Mouse (Mus musculus): ENCODE data around the gene Gm10135. TPM values are rescaled to one million over a fixed set of nuclear protein-coding genes. Genes with fewer than 3 reads are reported as not detected.

The Gm10135 gene
- polyA plus RNA-seq, 1 experiment from 2014 or later = not detected

- Histone ChIP-seq H3K4me1 (ENCODE audit: control insufficient read depth, insufficient read depth, low read length) (no peaks in the 10 kb centered on the region), H3K27me3 (replicated peaks; ENCODE audit: control insufficient read depth, insufficient read depth, low read length) (no peaks in the 10 kb centered on the region), H3K9ac (ENCODE audit: low read length) (no peak overlapping the region), H3K36me3 (ENCODE audit: control insufficient read depth, insufficient read depth, low read length) (peaks cover 17% of the 10 kb centered on the region), H3K4me2 (ENCODE audit: low read length) (no peak overlapping the region), H3K27ac (ENCODE audit: low read depth, low read length) (no peak overlapping the region), H3K9me3 (replicated peaks; ENCODE audit: control insufficient read depth, low read length) (no peaks in the 10 kb centered on the region), H3K4me3 (ENCODE audit: low read depth, low read length) (no peak overlapping the region)
- peak; percentile 89 for DNase-seq (ENCODE audit: low spot score)
- WGBS = 8% methylated on average over 2 of the region's 2 CpGs
- no peak for ATAC-seq
Observed at GRCm38 (mm10) chr5:72984091-72984490, 9.6 kb upstream of the Gm10135 start.

DNA sequence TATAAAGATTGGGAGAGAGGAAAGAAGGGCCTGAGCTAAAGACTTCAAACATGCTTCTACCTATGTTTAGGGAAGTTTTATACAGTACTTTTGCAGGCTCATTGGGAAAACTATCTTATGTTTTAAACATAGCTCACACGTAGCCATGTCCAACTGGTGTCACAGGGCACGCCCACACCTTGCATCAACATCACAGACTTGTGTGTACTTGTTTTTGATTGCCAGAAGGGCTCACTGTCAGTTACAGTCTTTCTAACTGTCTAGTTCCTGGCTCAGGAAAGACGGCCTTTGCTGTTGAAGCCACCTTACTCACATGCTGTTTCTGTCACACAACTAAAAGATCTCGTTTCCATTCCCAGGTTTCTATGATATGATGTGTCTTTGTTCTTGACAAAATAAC is 2.0 kb upstream of the Gm10135 start:
- ATAC-seq (no peak), DNase-seq (ENCODE audit: low spot score) (no peak)
- WGBS = 86% methylated on average over 4 of the region's 4 CpGs
- no peak overlapping the region for H3K4me3 ChIP-seq (ENCODE audit: low read depth, low read length)
- no peaks in the 10 kb centered on the region for H3K4me1 ChIP-seq (ENCODE audit: control insufficient read depth, insufficient read depth, low read length)
- H3K27ac ChIP-seq (ENCODE audit: low read depth, low read length) = no peak overlapping the region
- no peaks in the 10 kb centered on the region for H3K9me3 ChIP-seq (replicated peaks; ENCODE audit: control insufficient read depth, low read length)
- no peak overlapping the region for H3K4me2 ChIP-seq (ENCODE audit: low read length)
- no peaks in the 10 kb centered on the region for H3K27me3 ChIP-seq (replicated peaks; ENCODE audit: control insufficient read depth, insufficient read depth, low read length)
- no peak overlapping the region for H3K9ac ChIP-seq (ENCODE audit: low read length)
- H3K36me3 ChIP-seq (ENCODE audit: control insufficient read depth, insufficient read depth, low read length) = peaks cover 53% of the 10 kb centered on the region

DNA sequence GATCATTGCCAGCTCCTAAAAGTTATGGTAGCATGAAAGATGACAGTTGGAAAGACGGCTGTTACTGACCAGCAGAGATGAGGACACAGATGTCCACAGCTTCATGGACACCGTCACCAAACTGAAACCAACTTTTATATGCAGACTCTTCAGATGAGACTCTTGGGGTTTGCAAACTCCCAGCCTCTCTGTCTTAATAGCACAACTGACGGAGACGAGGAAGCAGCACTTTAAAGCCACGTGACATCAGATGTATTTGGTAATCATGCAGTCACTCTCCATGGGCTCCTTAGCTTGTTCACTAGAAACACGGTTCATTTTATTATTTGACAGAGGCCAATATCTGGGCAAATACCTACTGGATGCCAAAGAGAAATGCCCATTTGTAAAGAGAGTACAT is 1.5 kb upstream of the Gm10135 start:
- H3K9me3 ChIP-seq (replicated peaks; ENCODE audit: control insufficient read depth, low read length) = no peaks in the 10 kb centered on the region
- no peaks in the 10 kb centered on the region for H3K4me1 ChIP-seq (ENCODE audit: control insufficient read depth, insufficient read depth, low read length)
- no peak overlapping the region for H3K27ac ChIP-seq (ENCODE audit: low read depth, low read length)
- no peak overlapping the region for H3K4me2 ChIP-seq (ENCODE audit: low read length)
- 92% methylated on average over 6 of the region's 6 CpGs for WGBS
- H3K36me3 ChIP-seq (ENCODE audit: control insufficient read depth, insufficient read depth, low read length) = peaks cover 54% of the 10 kb centered on the region
- H3K27me3 ChIP-seq (replicated peaks; ENCODE audit: control insufficient read depth, insufficient read depth, low read length) = no peaks in the 10 kb centered on the region
- no peak overlapping the region for H3K9ac ChIP-seq (ENCODE audit: low read length)
- H3K4me3 ChIP-seq (ENCODE audit: low read depth, low read length) = no peak overlapping the region
- DNase-seq (ENCODE audit: low spot score) (no peak), ATAC-seq (no peak)

DNA sequence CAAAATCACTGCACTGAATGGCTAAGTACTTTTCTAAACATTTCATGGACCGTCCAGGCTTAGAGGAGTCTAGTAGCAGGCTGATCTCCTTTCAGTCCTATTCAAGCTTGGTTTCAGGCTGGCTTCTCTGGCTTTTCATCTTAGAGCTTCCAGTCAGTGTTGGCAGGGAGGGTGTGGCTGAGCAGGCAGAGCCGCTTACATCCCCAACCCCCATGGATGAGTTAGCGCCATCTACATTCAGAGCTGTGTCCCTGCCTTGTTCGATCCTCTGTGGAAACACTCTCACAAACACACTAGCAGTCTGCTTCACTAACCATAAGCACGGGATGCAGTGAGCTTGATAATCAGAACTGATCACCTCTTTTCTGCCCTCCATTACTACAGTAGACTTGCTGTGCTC is 1.6 kb downstream of the Gm10135 start:
- DNase-seq (ENCODE audit: low spot score) = peak; percentile 25
- WGBS = 43% methylated on average over 5 of the region's 5 CpGs
- H3K36me3 ChIP-seq (ENCODE audit: control insufficient read depth, insufficient read depth, low read length) = peaks cover 54% of the 10 kb centered on the region
- no peaks in the 10 kb centered on the region for H3K27me3 ChIP-seq (replicated peaks; ENCODE audit: control insufficient read depth, insufficient read depth, low read length)
- H3K9ac ChIP-seq (ENCODE audit: low read length) = no peak overlapping the region
- H3K4me2 ChIP-seq (ENCODE audit: low read length) = no peak overlapping the region
- H3K4me3 ChIP-seq (ENCODE audit: low read depth, low read length) = no peak overlapping the region
- H3K9me3 ChIP-seq (replicated peaks; ENCODE audit: control insufficient read depth, low read length) = no peaks in the 10 kb centered on the region
- ATAC-seq = no peak
- H3K4me1 ChIP-seq (ENCODE audit: control insufficient read depth, insufficient read depth, low read length) = no peaks in the 10 kb centered on the region
- no peak overlapping the region for H3K27ac ChIP-seq (ENCODE audit: low read depth, low read length)

DNA sequence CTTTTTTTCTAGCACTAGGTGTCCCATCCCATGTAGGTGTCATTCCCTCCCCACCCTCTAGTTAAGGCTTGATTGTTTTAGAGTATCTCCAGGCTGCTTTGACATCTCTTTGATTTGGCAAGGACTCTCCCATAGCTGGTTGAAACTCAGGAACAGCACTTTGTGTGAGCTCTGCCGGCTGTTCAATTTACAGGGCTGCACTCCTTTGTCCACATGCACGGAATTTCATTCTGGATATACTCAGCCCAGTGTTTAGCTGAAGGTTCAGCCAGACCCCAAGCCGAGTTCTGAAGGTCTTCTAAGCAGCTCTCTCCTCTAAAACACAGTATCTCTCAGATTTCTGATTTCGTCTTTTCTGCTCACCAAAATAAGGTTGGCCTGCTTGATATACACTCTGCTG is 2.1 kb downstream of the Gm10135 start:
- Histone ChIP-seq H3K9ac (ENCODE audit: low read length) (no peak overlapping the region), H3K9me3 (replicated peaks; ENCODE audit: control insufficient read depth, low read length) (no peaks in the 10 kb centered on the region), H3K27me3 (replicated peaks; ENCODE audit: control insufficient read depth, insufficient read depth, low read length) (no peaks in the 10 kb centered on the region), H3K27ac (ENCODE audit: low read depth, low read length) (no peak overlapping the region), H3K4me3 (ENCODE audit: low read depth, low read length) (no peak overlapping the region), H3K36me3 (ENCODE audit: control insufficient read depth, insufficient read depth, low read length) (peaks cover 54% of the 10 kb centered on the region), H3K4me2 (ENCODE audit: low read length) (no peak overlapping the region), H3K4me1 (ENCODE audit: control insufficient read depth, insufficient read depth, low read length) (no peaks in the 10 kb centered on the region)
- DNase-seq (ENCODE audit: low spot score) = no peak
- no peak for ATAC-seq
- 58% methylated on average over 4 of the region's 4 CpGs for WGBS

GRCm38 (mm10) chr5:72965706-72966105 is 8.8 kb downstream of the Gm10135 start:
- Histone ChIP-seq H3K27ac (ENCODE audit: low read depth, low read length) (no peak overlapping the region), H3K9me3 (replicated peaks; ENCODE audit: control insufficient read depth, low read length) (no peaks in the 10 kb centered on the region), H3K4me3 (ENCODE audit: low read depth, low read length) (no peak overlapping the region), H3K27me3 (replicated peaks; ENCODE audit: control insufficient read depth, insufficient read depth, low read length) (no peaks in the 10 kb centered on the region), H3K36me3 (ENCODE audit: control insufficient read depth, insufficient read depth, low read length) (peaks cover 30% of the 10 kb centered on the region), H3K9ac (ENCODE audit: low read length) (no peak overlapping the region), H3K4me2 (ENCODE audit: low read length) (no peak overlapping the region), H3K4me1 (ENCODE audit: control insufficient read depth, insufficient read depth, low read length) (no peaks in the 10 kb centered on the region)
- no peak for ATAC-seq
- DNase-seq (ENCODE audit: low spot score) = no peak
- 93% methylated on average over 3 of the region's 3 CpGs for WGBS

DNA sequence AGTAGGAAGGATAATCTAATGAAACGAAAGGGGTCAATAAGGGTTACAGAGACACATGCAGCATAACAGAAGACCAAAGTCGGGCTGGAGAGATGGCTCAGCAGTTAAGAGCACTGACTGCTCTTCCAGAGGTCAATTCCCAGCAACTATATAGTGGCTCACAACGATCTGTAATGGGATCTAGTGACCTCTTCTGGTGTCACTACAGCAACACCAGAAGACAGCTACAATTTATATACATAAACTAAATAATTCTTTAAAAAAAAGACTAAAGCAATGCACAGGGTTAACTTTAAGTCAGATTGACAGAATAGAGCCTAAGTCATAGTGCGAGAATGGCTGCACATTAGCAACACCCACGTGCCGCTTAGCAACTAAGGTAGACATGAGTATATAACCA is 14.4 kb downstream of the Gm10135 start:
- Histone ChIP-seq H3K27me3 (replicated peaks; ENCODE audit: control insufficient read depth, insufficient read depth, low read length) (no peaks in the 10 kb centered on the region), H3K9me3 (replicated peaks; ENCODE audit: control insufficient read depth, low read length) (no peaks in the 10 kb centered on the region), H3K4me1 (ENCODE audit: control insufficient read depth, insufficient read depth, low read length) (no peaks in the 10 kb centered on the region), H3K4me2 (ENCODE audit: low read length) (no peak overlapping the region), H3K4me3 (ENCODE audit: low read depth, low read length) (no peak overlapping the region), H3K27ac (ENCODE audit: low read depth, low read length) (no peak overlapping the region), H3K36me3 (ENCODE audit: control insufficient read depth, insufficient read depth, low read length) (peaks cover 28% of the 10 kb centered on the region), H3K9ac (ENCODE audit: low read length) (no peak overlapping the region)
- WGBS = 89% methylated on average over 6 of the region's 6 CpGs
- no peak for ATAC-seq
- no peak for DNase-seq (ENCODE audit: low spot score)

GRCm38 (mm10) chr5:72957281-72957680 is 17.2 kb downstream of the Gm10135 start:
- Histone ChIP-seq H3K4me3 (ENCODE audit: low read depth, low read length) (no peak overlapping the region), H3K27me3 (replicated peaks; ENCODE audit: control insufficient read depth, insufficient read depth, low read length) (no peaks in the 10 kb centered on the region), H3K36me3 (ENCODE audit: control insufficient read depth, insufficient read depth, low read length) (peaks cover 18% of the 10 kb centered on the region), H3K4me1 (ENCODE audit: control insufficient read depth, insufficient read depth, low read length) (no peaks in the 10 kb centered on the region), H3K9ac (ENCODE audit: low read length) (no peak overlapping the region), H3K27ac (ENCODE audit: low read depth, low read length) (no peak overlapping the region), H3K9me3 (replicated peaks; ENCODE audit: control insufficient read depth, low read length) (no peaks in the 10 kb centered on the region), H3K4me2 (ENCODE audit: low read length) (no peak overlapping the region)
- 94% methylated on average over 17 of the region's 17 CpGs for WGBS
- DNase-seq (ENCODE audit: low spot score) = no peak
- no peak for ATAC-seq

DNA sequence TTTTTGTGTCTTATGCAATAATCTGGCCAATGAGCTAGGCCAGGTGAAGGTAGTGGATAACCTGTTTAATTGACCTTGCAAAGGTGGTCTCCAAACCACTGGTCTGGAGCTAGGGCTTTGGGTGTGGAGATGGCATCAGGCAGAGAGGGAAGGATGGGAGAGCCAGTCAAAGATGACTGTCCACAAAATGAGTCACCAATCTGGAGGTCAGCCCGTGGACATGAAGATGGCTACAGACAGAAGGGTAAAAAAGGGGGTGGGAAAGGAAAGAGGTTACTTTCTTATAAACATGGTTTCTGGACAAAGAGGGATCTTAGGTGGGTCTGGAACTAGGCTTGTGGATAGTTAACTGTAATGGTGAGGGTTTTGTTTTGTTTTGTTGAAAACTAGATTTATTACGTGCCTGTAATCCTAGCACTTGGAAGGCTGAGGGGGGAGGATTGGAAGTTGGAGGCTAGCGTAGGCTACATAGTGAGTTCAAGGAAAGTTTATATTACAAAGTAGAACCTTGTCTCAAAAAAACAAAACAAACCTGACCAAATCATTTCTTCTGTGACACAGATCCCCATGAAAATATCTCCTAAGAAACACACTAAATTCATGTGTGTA is 20.4 kb downstream of the Gm10135 start:
- H3K9ac ChIP-seq (ENCODE audit: low read length) = no peak overlapping the region
- DNase-seq (ENCODE audit: low spot score) (no peak), ATAC-seq (no peak)
- H3K9me3 ChIP-seq (replicated peaks; ENCODE audit: control insufficient read depth, low read length) = no peaks in the 10 kb centered on the region
- H3K27me3 ChIP-seq (replicated peaks; ENCODE audit: control insufficient read depth, insufficient read depth, low read length) = no peaks in the 10 kb centered on the region
- H3K36me3 ChIP-seq (ENCODE audit: control insufficient read depth, insufficient read depth, low read length) = peaks cover 21% of the 10 kb centered on the region
- WGBS = 92% methylated on average over 3 of the region's 3 CpGs
- H3K4me3 ChIP-seq (ENCODE audit: low read depth, low read length) = no peak overlapping the region
- H3K4me2 ChIP-seq (ENCODE audit: low read length) = no peak overlapping the region
- H3K27ac ChIP-seq (ENCODE audit: low read depth, low read length) = no peak overlapping the region
- H3K4me1 ChIP-seq (ENCODE audit: control insufficient read depth, insufficient read depth, low read length) = no peaks in the 10 kb centered on the region
